Mouse (Mus musculus) left cerebral cortex, adult 8-10 months (tissue): ENCODE results near the gene Nup54. TPM values are rescaled to one million over a fixed set of nuclear protein-coding genes. Genes with fewer than 3 reads are reported as not detected.

Experiments used
- DNase-seq, 2 experiments: peaks; one replicate each; pipeline ENCODE4 v3.0.0; 2022; ENCODE audit warnings: low spot score in 2 of 2
- total RNA-seq, 4 experiments: library from RNA; stranded (reverse); gene quantifications; 2 replicates each; pipeline ENCODE4 v1.2.4; 2022

Nup54 gene
- total RNA-seq: 10 to 100 TPM; 26.6 to 32.0 (median 28.6) TPM

DNA sequence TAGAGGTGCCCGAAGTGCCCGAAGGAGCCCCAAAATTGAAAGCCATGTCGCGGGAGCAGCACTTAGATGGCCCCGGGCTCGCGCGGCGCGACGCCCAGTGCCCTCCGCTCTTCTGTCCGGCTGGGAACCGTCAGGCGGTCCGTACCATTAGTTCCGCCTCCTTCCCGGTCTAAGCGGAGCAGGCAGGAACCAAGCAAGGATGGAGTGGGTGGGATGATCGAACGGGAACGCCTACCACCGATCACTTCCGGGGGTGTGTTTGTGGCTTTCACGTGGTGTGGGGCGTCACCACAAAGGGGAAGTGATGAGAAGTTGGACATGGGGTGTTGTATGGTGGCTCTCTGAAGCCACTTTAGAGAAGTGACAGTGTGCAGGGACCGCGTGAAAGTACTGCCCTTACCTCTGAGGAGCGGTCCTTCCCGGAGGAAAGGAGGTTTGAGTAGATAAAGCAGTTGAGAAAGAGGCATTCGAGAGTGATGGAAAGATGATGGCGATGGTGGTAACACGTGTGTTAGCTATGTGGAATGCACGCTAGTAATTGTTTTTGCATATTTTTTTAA, at the start of gene Nup54:
Nup54 (minus strand) TSS at position 195 of the 560 bp plus-strand sequence.
- DNase-seq: peak; percentile 93 to 96

GRCm38 (mm10) chr5:92472863-92473262, 37.8 kb upstream of the Nup54 start:
- no peak for DNase-seq

DNA sequence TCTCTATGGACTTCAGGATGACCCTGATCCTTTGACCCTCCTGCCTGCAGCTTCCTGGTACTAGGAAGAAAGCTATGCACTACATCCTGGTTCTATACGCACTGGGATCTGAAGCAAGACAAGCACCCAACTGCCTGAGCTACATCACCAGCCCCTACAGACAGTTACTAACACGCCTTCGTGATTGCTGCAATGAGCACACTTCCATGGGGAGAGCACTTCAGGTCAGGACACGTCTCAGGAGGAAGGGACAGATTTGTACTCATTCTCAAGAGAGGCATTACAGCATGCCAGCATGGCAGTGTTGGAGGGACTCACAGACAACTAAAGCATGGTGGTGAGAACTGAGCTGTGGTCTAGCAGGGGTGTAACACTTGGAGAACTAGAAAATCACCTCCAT, 36.5 kb upstream of the Nup54 start:
- no peak for DNase-seq

- DNase-seq: no peak
Observed at GRCm38 (mm10) chr5:92469201-92470130, 34.4 kb upstream of the Nup54 start.

GRCm38 (mm10) chr5:92468234-92468633, 33.2 kb upstream of the Nup54 start:
- DNase-seq: no peak

DNA sequence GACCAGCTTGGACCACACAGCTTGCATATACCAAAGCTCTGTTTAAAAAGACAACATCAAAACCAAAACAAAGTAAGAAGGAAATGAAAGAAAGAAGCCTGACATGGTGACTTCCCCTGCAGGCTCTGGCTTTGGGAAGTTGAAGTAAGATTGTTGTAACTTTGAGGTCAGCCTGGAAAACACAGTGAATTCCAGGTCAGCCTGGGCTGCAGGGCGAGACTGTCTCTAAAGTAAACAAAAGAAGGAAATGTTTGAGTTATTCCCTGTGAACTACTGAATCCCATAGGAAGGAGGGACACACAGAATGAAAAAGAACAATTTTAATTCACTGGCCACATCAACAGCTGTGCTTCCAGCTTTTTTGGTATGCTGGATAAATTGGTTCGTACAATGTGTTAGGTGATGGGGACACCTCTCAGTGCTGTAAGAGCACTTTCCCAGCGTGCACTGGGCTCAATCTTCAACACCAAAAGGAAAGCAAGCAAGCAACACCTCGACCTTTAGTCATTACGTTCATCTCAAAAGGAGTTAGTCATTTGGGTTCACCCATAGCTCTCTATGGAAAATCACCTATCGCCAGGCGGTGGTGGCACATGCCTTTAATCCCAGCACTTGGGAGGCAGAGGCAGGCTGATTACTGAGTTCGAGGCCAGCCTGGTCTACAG, 32.2 kb upstream of the Nup54 start:
- no peak for DNase-seq

DNA sequence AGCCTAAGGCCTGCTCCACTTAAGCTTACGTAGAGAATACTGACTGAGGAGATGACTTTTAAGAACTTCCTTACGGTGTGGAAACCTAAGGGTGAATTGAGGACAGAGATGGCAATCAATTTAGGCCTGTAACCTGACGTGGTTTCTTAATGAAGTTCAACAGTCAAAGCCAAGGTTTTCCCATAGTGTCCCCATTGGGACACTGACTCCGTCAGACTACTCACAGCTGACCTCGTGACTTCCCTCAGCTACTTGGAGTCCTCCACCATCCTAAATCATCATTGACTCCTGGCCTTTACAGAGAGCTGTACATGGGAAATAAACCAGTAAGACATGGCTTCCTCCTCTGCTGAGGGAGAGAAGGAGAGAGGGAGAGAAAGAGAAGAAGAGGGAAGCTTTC, 30.5 kb upstream of the Nup54 start:
- no peak for DNase-seq

DNA sequence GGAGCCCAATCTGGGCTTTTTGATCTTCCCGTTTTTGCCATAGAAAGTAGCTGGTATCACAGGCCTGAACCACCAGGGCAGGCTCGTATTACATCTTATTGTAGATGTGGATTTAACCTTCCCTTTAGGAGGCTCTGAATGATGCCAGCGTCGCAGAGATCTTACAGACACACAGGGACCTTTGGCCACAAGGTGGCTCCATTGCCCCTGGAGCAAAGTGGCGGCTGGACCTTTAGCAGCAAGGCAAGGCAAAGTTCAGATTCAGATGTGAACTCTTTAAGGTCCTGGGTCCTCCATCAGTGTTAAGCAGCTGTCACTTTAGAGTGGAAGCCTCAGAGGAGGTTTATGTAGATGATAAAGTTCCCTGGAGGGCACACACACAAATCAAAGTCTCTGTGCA, 26.3 kb upstream of the Nup54 start:
- peak; percentile 24 to 25 for DNase-seq

DNA sequence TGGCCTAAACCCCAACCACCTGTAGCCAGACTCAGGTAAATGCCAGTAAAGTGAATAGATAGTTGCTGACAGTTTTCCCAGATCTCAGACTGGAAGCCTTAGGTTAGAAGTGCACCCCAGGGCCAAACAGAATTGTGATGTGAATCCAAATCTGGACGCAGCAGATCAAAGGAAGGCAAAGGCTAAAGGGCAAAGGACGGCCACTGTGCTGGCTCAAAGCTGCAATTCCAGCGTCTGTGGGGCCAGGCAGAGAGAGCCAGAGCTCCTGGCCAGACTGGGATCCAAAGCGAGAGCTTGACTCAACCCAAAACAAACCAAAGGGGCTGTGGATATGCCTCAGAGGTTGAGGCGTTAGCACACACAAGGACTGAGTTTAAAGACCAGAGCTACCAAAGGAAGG, 23.7 kb upstream of the Nup54 start:
- DNase-seq: no peak

GRCm38 (mm10) chr5:92457410-92457809, 22.4 kb upstream of the Nup54 start:
- no peak for DNase-seq

- no peak for DNase-seq
Observed at GRCm38 (mm10) chr5:92452876-92453275, 17.9 kb upstream of the Nup54 start.

DNA sequence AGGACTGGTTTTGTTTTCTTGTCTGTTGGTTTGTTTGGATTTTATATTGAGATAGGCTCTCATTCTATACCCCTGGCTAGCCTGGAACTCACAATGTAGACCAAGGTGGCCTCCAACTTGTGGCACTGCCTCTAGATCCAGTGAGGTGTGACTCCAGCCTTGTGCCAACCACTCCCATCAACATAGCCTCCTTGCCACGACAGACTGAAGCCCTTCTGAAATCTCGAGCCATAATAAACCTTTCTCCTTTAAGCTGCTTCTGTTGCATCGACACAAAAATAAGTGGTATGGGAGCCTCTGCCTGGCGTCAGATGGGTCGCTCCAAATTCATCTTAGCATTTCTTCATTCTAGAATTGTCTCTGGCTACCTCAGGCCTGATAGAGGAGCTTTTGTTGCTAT, 11.7 kb upstream of the Nup54 start:
- DNase-seq: no peak

GRCm38 (mm10) chr5:92445016-92445415, 10.0 kb upstream of the Nup54 start:
- no peak for DNase-seq

DNA sequence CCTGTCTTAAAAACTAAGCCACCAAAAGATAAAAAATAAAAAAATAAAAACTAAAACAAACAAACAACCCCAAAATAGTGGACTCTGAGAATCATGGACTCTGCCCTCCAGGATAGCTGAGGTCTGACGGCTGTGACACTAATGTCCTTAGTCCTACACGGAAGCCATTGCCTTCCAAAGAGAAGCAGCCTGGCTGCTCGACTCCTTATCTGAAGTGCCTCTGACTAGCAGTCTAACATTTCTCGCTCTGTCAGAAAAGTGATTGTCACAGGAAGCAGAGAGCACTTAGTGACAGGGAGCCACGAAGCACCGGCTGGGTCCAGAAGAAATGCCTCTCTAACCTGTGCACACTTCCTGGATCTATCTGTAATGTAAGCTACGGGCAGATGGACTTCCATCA, 7.9 kb upstream of the Nup54 start:
- no peak for DNase-seq

DNA sequence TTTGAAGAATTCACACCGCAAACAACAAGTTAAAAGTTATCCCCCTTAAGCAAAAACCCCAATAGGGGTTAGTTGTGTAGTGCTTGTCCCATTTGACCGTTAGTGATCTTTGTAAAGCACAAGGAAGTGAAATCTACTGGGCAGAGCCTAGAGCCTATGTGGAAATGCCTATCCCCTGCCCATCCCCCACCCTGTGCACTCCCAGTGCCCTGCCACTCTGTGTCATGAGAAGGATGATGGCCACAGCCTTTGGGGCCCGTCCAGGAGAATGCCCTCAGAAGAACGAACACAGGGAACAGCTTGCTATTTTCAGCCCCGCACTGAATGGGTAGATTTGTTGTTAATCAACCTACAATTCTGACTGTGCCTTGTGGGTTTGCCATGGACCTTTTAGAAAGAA, 6.5 kb upstream of the Nup54 start:
- DNase-seq: peak in 1 of 2 experiments; percentile 18

GRCm38 (mm10) chr5:92438540-92438939, 3.5 kb upstream of the Nup54 start:
- no peak for DNase-seq

DNA sequence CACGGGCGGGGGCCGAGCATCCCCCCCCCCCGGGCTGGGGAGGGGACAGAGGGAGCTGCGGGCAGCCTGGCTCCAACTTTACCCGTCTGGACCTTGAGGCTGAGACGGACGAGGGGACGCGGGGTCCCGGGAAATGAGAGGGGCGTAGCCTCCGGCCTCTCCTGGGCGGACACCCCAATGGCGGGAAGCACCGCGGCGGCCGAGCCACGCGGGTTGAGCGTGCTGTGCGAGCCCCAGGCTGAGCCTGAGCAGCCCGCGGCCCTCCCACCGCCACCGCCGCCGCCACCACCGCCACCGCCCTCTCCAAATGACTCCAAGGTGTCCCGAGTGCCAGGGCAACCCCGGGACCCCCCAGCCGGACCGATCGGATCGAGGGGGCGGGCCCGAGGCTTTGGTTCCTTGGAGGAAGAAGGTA, 441 bp downstream of the Nup54 start:
- peak in 1 of 2 experiments; percentile 21 for DNase-seq

DNA sequence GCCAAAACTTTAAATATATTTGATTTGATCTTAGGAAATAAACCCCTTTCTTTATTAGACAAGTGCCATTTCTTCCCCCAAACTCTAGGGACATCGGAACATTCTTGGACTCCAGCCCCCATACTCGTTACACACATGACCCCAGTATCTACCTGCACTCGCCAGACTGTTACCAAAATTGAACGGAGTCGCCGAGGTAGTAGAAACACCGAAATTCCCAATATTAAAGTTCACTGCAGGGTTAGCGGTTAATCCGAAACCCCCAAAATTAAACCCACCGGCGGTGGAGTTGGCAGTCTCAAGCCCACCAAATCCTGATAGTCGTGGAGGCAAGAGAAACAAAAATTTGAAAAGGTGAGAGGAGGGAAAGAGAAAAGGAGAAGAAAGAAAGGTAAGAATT, 949 bp downstream of the Nup54 start:
- no peak for DNase-seq

DNA sequence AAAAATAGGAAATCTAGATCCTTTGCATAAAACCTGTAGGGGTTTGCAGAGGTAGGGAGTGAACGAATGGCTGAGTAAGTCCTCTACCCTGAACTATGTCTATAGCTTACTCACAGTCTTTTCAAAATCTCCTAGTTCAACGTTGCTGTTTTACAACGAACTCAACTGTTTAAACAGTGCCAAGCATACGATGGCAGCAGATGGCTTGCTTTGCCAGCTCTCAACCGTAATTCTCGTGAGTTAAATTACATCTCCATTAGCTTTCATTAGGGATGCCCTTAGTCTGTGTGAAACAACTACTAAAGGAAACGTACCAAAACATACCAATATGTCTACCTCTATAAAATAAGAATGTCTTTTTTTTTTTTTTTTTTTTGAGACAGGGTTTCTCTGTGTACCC, 3.4 kb downstream of the Nup54 start:
- no peak for DNase-seq

GRCm38 (mm10) chr5:92430723-92431122, 4.3 kb downstream of the Nup54 start:
- DNase-seq: no peak

GRCm38 (mm10) chr5:92424126-92424525, 10.9 kb downstream of the Nup54 start:
- DNase-seq: no peak

DNA sequence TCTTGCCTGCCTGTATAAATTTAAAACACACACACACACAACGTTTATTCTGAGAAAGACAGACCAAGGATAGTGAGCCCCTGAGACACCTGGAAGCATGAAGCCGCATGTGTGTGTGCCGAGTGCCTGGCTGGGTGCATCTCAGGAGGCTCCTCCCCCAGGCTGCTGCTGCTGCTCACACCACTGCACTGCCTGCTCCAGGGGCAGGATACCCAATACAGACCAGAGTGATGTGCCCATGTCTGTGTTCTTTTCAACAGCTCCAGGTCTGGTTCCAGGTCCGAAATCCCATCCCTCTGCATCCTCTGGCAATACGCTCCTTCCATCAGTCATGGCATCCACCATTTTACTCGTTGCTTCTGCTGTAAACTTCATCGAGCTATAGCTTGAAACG, 21.0 kb downstream of the Nup54 start:
- no peak for DNase-seq
